Mouse (Mus musculus) thymus, adult 2 months (tissue): ENCODE results near the gene Car6. TPM values are rescaled to one million over a fixed set of nuclear protein-coding genes. Genes with fewer than 3 reads are reported as not detected.

Source experiments
- DNase-seq: peaks from one replicate; pipeline ENCODE4 v3.0.0; 2021
- H3K27ac ChIP-seq: fragments of 200-500 bp; 2 replicates; pipeline ENCODE4 v1.5.1; 2012; ENCODE audit warnings: low read length, control low read depth; ENCODE audit not compliant: control insufficient read depth, insufficient read depth
- H3K27me3 ChIP-seq: fragments of 200-500 bp; 2 replicates; pipeline ENCODE4 v1.6.1; 2012; ENCODE audit warnings: mild to moderate bottlenecking, low read length, moderate library complexity, mixed read lengths; ENCODE audit not compliant: control insufficient read depth, insufficient read depth
- H3K36me3 ChIP-seq: fragments of 200-500 bp; 2 replicates; pipeline ENCODE4 v1.6.1; 2012; ENCODE audit warnings: mild to moderate bottlenecking, low read length, moderate library complexity; ENCODE audit not compliant: control insufficient read depth, insufficient read depth
- H3K4me1 ChIP-seq: fragments of 200-500 bp; replicated peaks from 2 replicates; pipeline ENCODE4 v1.6.1; 2012; ENCODE audit warnings: low read length; ENCODE audit not compliant: control insufficient read depth, insufficient read depth
- H3K4me3 ChIP-seq: fragments of 200-500 bp; 2 replicates; pipeline ENCODE4 v1.5.1; 2012; ENCODE audit warnings: mild to moderate bottlenecking, low read length, control low read depth, moderate library complexity; ENCODE audit not compliant: control insufficient read depth, insufficient read depth
- CTCF ChIP-seq: fragments of 200-500 bp; IDR thresholded peaks from 2 replicates; pipeline ENCODE4 v1.5.1; 2012; ENCODE audit warnings: mild to moderate bottlenecking, control low read depth, low read length, moderate library complexity, borderline replicate concordance; ENCODE audit not compliant: control insufficient read depth, poor library complexity, insufficient read depth; ENCODE audit errors: extremely low read depth
- POLR2A ChIP-seq: fragments of 200-500 bp; IDR thresholded peaks from 2 replicates; pipeline ENCODE4 v1.6.1; 2012; ENCODE audit warnings: mild to moderate bottlenecking, low read length, control low read depth, moderate library complexity; ENCODE audit not compliant: control insufficient read depth, poor library complexity, insufficient read depth; ENCODE audit errors: extremely low read depth
- WGBS: fragments of 180-500 bp; shearing (Covaris S2); methylation state at CpG from one replicate; pipeline ENCODE4 v1.1.7; 2018; 5-methylcytosine and 5-hydroxymethylcytosine counted together
- polyA plus RNA-seq: library from polyadenylated mRNA; depleted of rRNA; stranded (reverse); fragments of >200 nt; gene quantifications from 2 replicates; pipeline ENCODE4 v1.2.3, GENCODE M21; 2012

Gene Car6
- polyA plus RNA-seq, 1 experiment = 0.40 TPM

DNA sequence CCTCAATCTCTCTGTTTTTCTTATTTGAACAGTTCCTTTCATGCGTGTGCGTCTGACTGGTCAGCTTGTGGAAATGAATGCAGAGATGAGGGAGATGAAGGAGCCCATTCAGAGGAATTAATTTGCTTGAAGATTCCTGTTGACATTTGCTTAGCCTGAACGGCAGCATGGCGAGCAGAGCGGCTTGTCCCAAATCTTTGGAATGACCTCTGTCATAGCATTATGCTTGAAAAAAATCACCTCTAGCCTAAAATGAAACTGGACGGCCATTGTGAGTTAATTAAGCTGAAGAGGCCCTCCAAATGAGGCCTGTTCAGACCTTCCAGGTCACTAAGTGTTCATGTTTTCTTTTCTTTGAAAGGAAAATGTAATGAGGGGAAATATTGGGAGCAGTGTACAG lies 15.3 kb upstream of the Car6 start:
- WGBS = 94% methylated on average over 6 of the region's 6 CpGs

GRCm38 (mm10) chr4:150213910-150214309 lies 12.8 kb upstream of the Car6 start:
- H3K27ac ChIP-seq = no peak overlapping the region
- H3K27me3 ChIP-seq = no peaks in the 10 kb centered on the region
- no peaks in the 10 kb centered on the region for H3K4me1 ChIP-seq
- no peak for DNase-seq
- no peak overlapping the region for H3K4me3 ChIP-seq
- TF ChIP-seq POLR2A = no peak
- no peak for TF ChIP-seq CTCF
- 80% methylated on average over 5 of the region's 5 CpGs for WGBS
- H3K36me3 ChIP-seq = no peaks in the 10 kb centered on the region

More for the DNA sequence above, 15.3 kb upstream of the Car6 start:
- no peak for TF ChIP-seq POLR2A
- no peak for TF ChIP-seq CTCF
- no peaks in the 10 kb centered on the region for H3K36me3 ChIP-seq
- no peak overlapping the region for H3K27ac ChIP-seq
- no peaks in the 10 kb centered on the region for H3K27me3 ChIP-seq
- H3K4me3 ChIP-seq = no peak overlapping the region
- no peak for DNase-seq
- no peaks in the 10 kb centered on the region for H3K4me1 ChIP-seq

- WGBS = 4% methylated on average over 15 of the region's 15 CpGs
- H3K36me3 ChIP-seq = no peaks in the 10 kb centered on the region
- no peak for DNase-seq
- TF ChIP-seq POLR2A (no peak), CTCF (no peak)
- no peak overlapping the region for H3K4me3 ChIP-seq
- no peaks in the 10 kb centered on the region for H3K27me3 ChIP-seq
- no peak overlapping the region for H3K27ac ChIP-seq
- no peaks in the 10 kb centered on the region for H3K4me1 ChIP-seq
These were observed 11.4 kb upstream of the Car6 start for GRCm38 (mm10) chr4:150212553-150212971.

- WGBS = 49% methylated on average over 10 of the region's 10 CpGs
- TF ChIP-seq POLR2A (no peak), CTCF (no peak)
- H3K4me3 ChIP-seq = no peak overlapping the region
- H3K4me1 ChIP-seq = no peaks in the 10 kb centered on the region
- no peaks in the 10 kb centered on the region for H3K27me3 ChIP-seq
- DNase-seq = no peak
- no peaks in the 10 kb centered on the region for H3K36me3 ChIP-seq
- H3K27ac ChIP-seq = no peak overlapping the region
These were observed 10.9 kb upstream of the Car6 start for GRCm38 (mm10) chr4:150211930-150212552.

DNA sequence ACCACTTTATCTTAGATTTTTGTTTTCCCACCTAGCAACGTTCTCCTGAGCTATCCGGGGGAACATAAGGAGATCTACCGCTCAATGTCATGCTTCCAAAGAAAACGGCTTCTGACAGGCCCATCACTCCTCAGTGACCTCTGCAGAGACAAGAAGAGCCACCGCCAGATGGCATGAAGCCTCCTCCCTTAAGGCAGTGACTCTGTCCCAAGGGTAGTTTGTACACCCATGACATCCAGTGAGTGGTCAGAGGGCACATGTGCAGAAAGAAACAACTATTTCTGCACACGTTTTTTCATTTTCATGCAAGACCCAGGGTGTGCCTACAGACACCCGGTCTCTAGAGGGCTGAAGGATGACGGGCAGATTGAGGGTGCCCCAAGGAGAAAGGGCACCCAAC lies 9.2 kb upstream of the Car6 start:
- Histone ChIP-seq H3K27ac (no peak overlapping the region), H3K4me1 (no peaks in the 10 kb centered on the region), H3K4me3 (no peak overlapping the region), H3K27me3 (no peaks in the 10 kb centered on the region), H3K36me3 (no peaks in the 10 kb centered on the region)
- no peak for TF ChIP-seq CTCF
- TF ChIP-seq POLR2A = no peak
- WGBS = 96% methylated on average over 8 of the region's 8 CpGs
- no peak for DNase-seq

DNA sequence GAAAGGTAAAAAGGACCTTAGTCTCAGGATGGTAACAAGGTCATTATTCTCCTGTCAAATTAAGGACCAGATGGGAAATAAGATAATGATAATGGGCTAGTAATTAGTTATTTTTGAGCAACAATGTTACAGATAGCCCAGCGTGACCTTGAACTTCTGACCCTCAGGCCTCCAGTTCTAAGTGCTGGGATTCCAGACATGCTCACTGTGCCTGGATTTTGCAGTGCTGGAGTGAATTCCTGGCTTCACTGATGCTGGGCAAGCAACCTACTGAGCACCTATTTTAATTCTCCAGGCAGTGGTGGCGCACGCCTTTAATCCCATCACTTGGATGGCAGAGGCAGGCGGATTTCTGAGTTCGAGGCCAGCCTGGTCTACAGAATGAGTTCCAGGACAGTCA lies 8.6 kb upstream of the Car6 start:
- WGBS = 98% methylated on average over 5 of the region's 5 CpGs

GRCm38 (mm10) chr4:150204877-150205276 lies 3.7 kb upstream of the Car6 start:
- H3K4me1 ChIP-seq = no peaks in the 10 kb centered on the region
- WGBS = 72% methylated on average over 3 of the region's 3 CpGs

More for the DNA sequence above, 8.6 kb upstream of the Car6 start:
- DNase-seq = no peak
- Histone ChIP-seq H3K4me1 (no peaks in the 10 kb centered on the region), H3K27me3 (no peaks in the 10 kb centered on the region), H3K27ac (no peak overlapping the region), H3K36me3 (no peaks in the 10 kb centered on the region), H3K4me3 (no peak overlapping the region)
- TF ChIP-seq CTCF (no peak), POLR2A (no peak)

More at GRCm38 (mm10) chr4:150204877-150205276, 3.7 kb upstream of the Car6 start:
- no peaks in the 10 kb centered on the region for H3K36me3 ChIP-seq
- no peaks in the 10 kb centered on the region for H3K27me3 ChIP-seq
- no peak for DNase-seq
- H3K27ac ChIP-seq = no peak overlapping the region
- no peak for TF ChIP-seq POLR2A
- TF ChIP-seq CTCF = no peak
- H3K4me3 ChIP-seq = no peak overlapping the region
